Comparison of ENCODE assay signal across 7 mouse cellular contexts in genomic region chr11:70656964-70657363, GRCm38 (mm10). TPM values are rescaled to one million over a fixed set of nuclear protein-coding genes. Genes with fewer than 3 reads are reported as not detected.
A peak's percentile ranks its signal among the peaks of the same experiment; 100 is the strongest.
DNase-seq lines count a peak whose midpoint lies in the region; ATAC-seq and TF ChIP-seq lines count a peak whose summit lies in the region.

Gene Eno3 (plus strand): TSS chr11:70657202.

- 32% methylated on average over 3 of the region's 3 CpGs for WGBS in intestine, postnatal 0 days

- no peaks in the 10 kb centered on the region for H3K27me3 ChIP-seq in intestine, postnatal 0 days (replicated peaks; ENCODE audit: control insufficient read depth, insufficient read depth, low read length)
- no peaks in the 10 kb centered on the region for H3K27me3 ChIP-seq in myocyte (ENCODE audit: control insufficient read depth, insufficient read depth, insufficient read length)

- no peak for ATAC-seq in intestine, postnatal 0 days

- DNase-seq in thymus, postnatal 0 days (ENCODE audit: low spot score), result no peak
- no peak for DNase-seq in thymus, postnatal 25 days
- DNase-seq in embryo, embryonic 10 days (ENCODE audit: low spot score), result peak; percentile 68
- no peak for DNase-seq in gonadal fat pad, adult 2 months (ENCODE audit: low read depth)
- no peak for DNase-seq in spleen, postnatal 10 days (ENCODE audit: low spot score in 2 of 2)

- H3K4me1 ChIP-seq in intestine, postnatal 0 days (replicated peaks; ENCODE audit: control insufficient read depth, insufficient read depth, low read length), result peaks cover 10% of the 10 kb centered on the region

- peak within 1 kb of the TSS; percentile 88 for H3ac ChIP-seq in myocyte (ENCODE audit: control insufficient read depth, insufficient read length)

- H3K79me2 ChIP-seq in myocyte (ENCODE audit: control insufficient read depth, insufficient read depth), result peaks cover 63% of the 10 kb centered on the region

- peak within 1 kb of the TSS; percentile 91 for H3K4me2 ChIP-seq in intestine, postnatal 0 days (replicated peaks; ENCODE audit: low read depth)
- H3K4me2 ChIP-seq in myocyte (ENCODE audit: low read depth), result peak within 1 kb of the TSS; percentile 97

- peak within 1 kb of the TSS; percentile 99 for H3K27ac ChIP-seq in intestine, postnatal 0 days (ENCODE audit: low read depth, low read length)

- TF ChIP-seq POLR2A in myocyte (IDR thresholded peaks at IDR 0.05; ENCODE audit: insufficient read length, low read depth), result peak; percentile 71

- no peak for TF ChIP-seq CTCF in intestine, postnatal 0 days (IDR thresholded peaks at IDR 0.05; ENCODE audit: low read depth)

- H3K9ac ChIP-seq in intestine, postnatal 0 days (ENCODE audit: low read depth, low read length), result peak within 1 kb of the TSS; percentile 45

- H3K36me3 ChIP-seq in intestine, postnatal 0 days (ENCODE audit: control insufficient read depth, insufficient read depth), result peaks cover 12% of the 10 kb centered on the region
- H3K36me3 ChIP-seq in myocyte (ENCODE audit: control insufficient read depth, insufficient read depth), result peaks cover 22% of the 10 kb centered on the region

- no peaks in the 10 kb centered on the region for H3K9me3 ChIP-seq in intestine, postnatal 0 days (ENCODE audit: control insufficient read depth)

- H3K4me3 ChIP-seq in intestine, postnatal 0 days (ENCODE audit: low read depth, low read length), result peak within 1 kb of the TSS; percentile 100
- peak within 1 kb of the TSS; percentile 94 for H3K4me3 ChIP-seq in myocyte

TF ChIP-seq in myocyte, 11 proteins besides CTCF, POLR2A, EP300 and RAD21:
- TF ChIP-seq SRF (IDR thresholded peaks at IDR 0.05; ENCODE audit: control insufficient read depth, insufficient read length, low read depth) (no peak), MYOG (IDR thresholded peaks at IDR 0.05; ENCODE audit: control insufficient read depth in 1 of 3, insufficient read depth in 1 of 3, insufficient read length in 2 of 3, low read depth in 2 of 3) (peak in 1 of 3 experiments; percentile 40), MYOD1 (IDR thresholded peaks at IDR 0.05; ENCODE audit: control insufficient read depth in 1 of 3, insufficient read length in 2 of 3, low read depth in 2 of 3) (peak in 1 of 3 experiments; percentile 43), POLR2AphosphoS2 (IDR thresholded peaks at IDR 0.05; ENCODE audit: insufficient read length, low read depth) (peak; percentile 80)

RNA-seq across cellular contexts. Expression of gene Eno3, which starts in this region (rescaled TPM):
- 13.1 and 14.7 TPM in 2 replicates for polyA plus RNA-seq in thymus, postnatal 0 days (2015; fragmentation: Nextera tagmentation; extraction: Ambion mirVana)
- 21.6 and 21.9 TPM in 2 replicates for polyA plus RNA-seq in gonadal fat pad, adult 2 months (2012; rRNA removed)
- polyA plus RNA-seq in intestine, postnatal 0 days (2015; fragmentation: Nextera tagmentation; extraction: Ambion mirVana), result 4.9 and 5.9 TPM in 2 replicates
- 1,792 TPM for polyA plus RNA-seq in myocyte (2012; fragmentation: generic; extraction: Trizol)

Comparison
In these comparisons a context has a peak if more than half of its experiments do, and no peak if none do; other contexts are left out.
1. RNA of gene Eno3 (polyA plus RNA-seq): 1,792 TPM in myocyte (single experiment); 21.6 to 21.9 TPM in gonadal fat pad, adult 2 months, 13.1 to 14.7 TPM in thymus, postnatal 0 days and 4.9 to 5.9 TPM in intestine, postnatal 0 days; every median in the first group is over 10 times any median in the second.